Mouse (Mus musculus): ENCODE measurements at regions not wholly inside any gene's neighbourhood (a gene's known extent, or its start where the extent isn't known, plus 50 kb on each side); places are given as distances from the start of the nearest gene placed in this dataset.
"Not testable (repeated sequence)": the region's sequence is repeated elsewhere in the genome, so short reads cannot be mapped to it uniquely, and the experiment has no call there.

- no peak for DNase-seq (ENCODE audit: extremely low spot score in 1 of 2, low spot score in 2 of 2)
- Histone ChIP-seq H3K27ac (peak overlapping the region; percentile 86), H3K4me3 (peak overlapping the region; percentile 41)
- intact Hi-C loops (cut with DNase I), result no loop called here
- no peak for TF ChIP-seq CTCF (IDR thresholded peaks at IDR 0.05)
These were observed 731.2 kb upstream of the Ndn start for GRCm38 (mm10) chr7:61615156-61615555.

DNA sequence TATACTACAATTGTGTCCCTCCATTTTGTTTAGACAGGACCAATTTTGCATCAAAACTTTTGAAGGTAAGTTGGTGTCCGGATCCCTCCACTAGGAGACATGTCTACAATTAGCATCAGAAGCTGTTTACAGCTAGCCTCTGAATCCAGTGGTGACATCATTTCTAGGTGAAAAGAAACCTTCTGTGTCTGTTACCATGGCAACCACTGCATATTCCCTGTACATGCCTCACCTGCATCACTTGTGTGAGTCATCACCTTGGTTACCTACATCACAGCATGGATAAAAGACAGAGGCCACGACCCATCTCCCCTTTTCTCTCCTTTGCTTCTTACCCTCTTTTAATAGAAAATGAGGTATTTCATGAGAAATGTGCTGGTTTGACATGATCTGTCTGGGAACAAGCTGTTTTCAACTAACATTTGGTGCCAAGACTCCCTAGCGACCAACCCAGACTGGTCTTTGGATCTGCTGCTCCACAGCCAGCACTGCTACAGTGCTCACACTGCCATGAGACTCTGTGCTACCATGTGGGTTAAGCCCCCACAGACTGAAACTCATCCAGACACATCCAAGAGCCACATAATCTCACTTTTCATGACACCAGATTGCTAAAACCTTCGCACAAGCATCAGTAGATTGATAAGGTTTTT, 701.4 kb upstream of the Ndn start:
- Histone ChIP-seq H3K27ac (no peak overlapping the region), H3K4me3 (no peak overlapping the region)
- DNase-seq (ENCODE audit: extremely low spot score in 1 of 2, low spot score in 2 of 2), result no peak
- intact Hi-C loops (cut with DNase I), result no loop called here
- TF ChIP-seq CTCF (IDR thresholded peaks at IDR 0.05), result no peak

DNA sequence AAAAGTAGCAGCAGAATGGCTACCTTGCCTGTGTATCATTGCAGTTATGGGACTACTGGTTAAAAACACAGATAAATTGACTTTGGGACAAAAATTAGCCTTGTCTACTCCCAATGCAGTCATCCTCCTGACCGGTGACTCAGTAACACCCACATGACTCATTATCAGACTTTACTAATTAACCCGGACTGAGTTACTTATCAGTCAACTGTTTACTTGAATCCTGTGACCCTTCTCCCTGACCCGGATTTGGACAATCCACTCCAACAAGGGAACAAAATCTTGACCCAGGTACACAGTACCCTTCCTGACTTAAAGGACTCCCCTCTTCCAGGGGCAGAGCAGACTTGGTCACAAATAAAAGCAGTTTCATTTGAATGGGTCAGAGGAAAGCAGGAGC, 688.3 kb upstream of the Ndn start:
- Histone ChIP-seq H3K4me3 (no peak overlapping the region), H3K27ac (no peak overlapping the region)
- no peak for TF ChIP-seq CTCF (IDR thresholded peaks at IDR 0.05)
- no peak for DNase-seq (ENCODE audit: extremely low spot score in 1 of 2, low spot score in 2 of 2)
- intact Hi-C loops (cut with DNase I), result no loop called here

DNA sequence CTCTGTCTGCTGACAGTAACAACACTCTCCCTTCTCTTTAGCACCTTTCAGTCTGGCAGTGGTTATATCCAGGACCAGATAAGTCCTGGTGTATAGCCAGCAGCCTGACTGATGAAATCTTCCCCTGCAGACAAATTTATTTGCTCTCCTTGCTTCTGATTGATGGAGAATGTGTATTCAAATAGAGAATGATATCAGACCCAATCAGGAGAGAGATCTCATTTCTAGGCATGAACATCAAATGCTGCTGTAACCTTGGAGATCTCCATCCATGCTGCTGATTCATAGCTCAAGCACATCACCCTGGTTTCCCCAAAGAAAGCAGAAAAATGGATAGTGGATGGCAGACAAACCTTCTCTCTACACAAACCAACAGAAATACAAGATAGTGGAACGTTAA, 663.3 kb upstream of the Ndn start:
- H3K27ac ChIP-seq, result peak overlapping the region; percentile 59
- peak in 1 of 2 experiments; percentile 11 for DNase-seq (ENCODE audit: extremely low spot score in 1 of 2, low spot score in 2 of 2)
- TF ChIP-seq CTCF (IDR thresholded peaks at IDR 0.05), result no peak
- intact Hi-C loops (cut with DNase I), result loop anchor here (1.0 kb wide), 1 partner anchor 70 kb away; no protein-coding TSS in a partner anchor
- H3K4me3 ChIP-seq, result no peak overlapping the region

DNA sequence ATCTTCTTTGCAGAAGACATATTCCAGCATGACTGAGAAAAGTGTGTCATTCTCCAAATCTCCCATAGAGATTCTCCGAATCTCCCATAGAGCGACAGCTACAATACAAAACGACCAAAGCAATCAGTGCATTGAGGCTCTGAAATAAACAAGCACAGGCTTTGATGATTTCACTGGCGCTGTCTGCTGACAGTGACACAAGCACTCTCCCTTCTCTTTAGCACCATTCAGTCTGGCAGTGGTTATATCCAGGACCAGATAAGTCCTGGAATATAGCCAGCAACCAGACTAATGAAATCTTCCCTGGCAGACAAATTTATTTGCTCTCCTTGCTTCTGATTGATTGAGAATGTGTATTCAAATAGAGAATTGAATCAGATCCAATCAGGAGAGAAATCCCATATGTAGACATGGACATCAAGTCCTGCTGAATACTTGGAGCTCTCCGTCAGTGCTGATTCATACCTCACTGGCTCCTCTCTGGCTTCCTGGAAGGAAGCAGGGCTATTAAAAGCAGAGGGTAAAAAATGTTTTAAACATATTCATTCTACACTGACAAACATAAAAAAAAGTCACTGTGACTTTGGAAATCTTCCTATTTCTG, 661.2 kb upstream of the Ndn start:
- Histone ChIP-seq H3K27ac (peak overlapping the region; percentile 63), H3K4me3 (no peak overlapping the region)
- intact Hi-C loops (cut with DNase I), result no loop called here
- DNase-seq (ENCODE audit: extremely low spot score in 1 of 2, low spot score in 2 of 2), result no peak
- TF ChIP-seq CTCF (IDR thresholded peaks at IDR 0.05), result no peak

- peak overlapping the region; percentile 82 for H3K27ac ChIP-seq
- H3K4me3 ChIP-seq, result no peak overlapping the region
- intact Hi-C loops (cut with DNase I), result no loop called here
- no peak for DNase-seq (ENCODE audit: extremely low spot score in 1 of 2, low spot score in 2 of 2)
- TF ChIP-seq CTCF (IDR thresholded peaks at IDR 0.05), result no peak
These were observed 620.2 kb upstream of the Ndn start for GRCm38 (mm10) chr7:61726149-61726548.

DNA sequence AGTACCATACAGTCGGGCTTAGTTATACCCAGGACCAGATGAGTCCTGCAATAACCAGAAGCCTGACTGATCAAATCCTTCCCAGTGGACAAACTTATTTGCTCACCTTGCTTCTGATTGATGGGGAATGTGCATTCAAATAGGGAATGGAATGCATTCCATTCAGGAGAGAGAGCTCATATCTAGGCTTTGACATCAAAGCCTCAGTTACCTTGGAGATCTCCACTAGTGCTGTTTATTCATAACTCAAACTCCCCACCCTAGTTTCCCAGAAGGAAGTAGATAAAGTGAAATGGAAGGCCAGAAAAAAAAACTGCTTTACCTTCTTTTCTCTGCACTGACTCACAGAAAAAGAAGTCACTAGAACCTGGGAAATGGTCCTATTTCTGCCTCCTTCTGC, 608.9 kb upstream of the Ndn start:
- intact Hi-C loops (cut with DNase I), result no loop called here
- Histone ChIP-seq H3K4me3 (no peak overlapping the region), H3K27ac (no peak overlapping the region)
- TF ChIP-seq CTCF (IDR thresholded peaks at IDR 0.05), result no peak
- no peak for DNase-seq (ENCODE audit: extremely low spot score in 1 of 2, low spot score in 2 of 2)

GRCm38 (mm10) chr7:61739336-61739735, 607.0 kb upstream of the Ndn start:
- DNase-seq (ENCODE audit: extremely low spot score in 1 of 2, low spot score in 2 of 2); H3K4me3 ChIP-seq; intact Hi-C loops (cut with DNase I): not testable (repeated sequence)
- peak overlapping the region; percentile 75 for H3K27ac ChIP-seq

GRCm38 (mm10) chr7:61769826-61770225, 576.5 kb upstream of the Ndn start:
- DNase-seq (ENCODE audit: extremely low spot score in 1 of 2, low spot score in 2 of 2), result no peak
- intact Hi-C loops (cut with DNase I), result loop anchor here (5.0 kb wide), 2 partner anchors 73 to 313 kb away; no protein-coding TSS in a partner anchor
- Histone ChIP-seq H3K4me3 (no peak overlapping the region), H3K27ac (no peak overlapping the region)
- TF ChIP-seq CTCF (IDR thresholded peaks at IDR 0.05), result peak; percentile 61

GRCm38 (mm10) chr7:61790113-61790796, 556.1 kb upstream of the Ndn start:
- intact Hi-C loops (cut with DNase I), result no loop called here
- DNase-seq (ENCODE audit: extremely low spot score in 1 of 2, low spot score in 2 of 2), result peak in 1 of 2 experiments; percentile 16
- Histone ChIP-seq H3K4me3 (peak overlapping the region; percentile 16; the same call in 1 of the 2 replicates), H3K27ac (peak overlapping the region; percentile 87)
- TF ChIP-seq CTCF (IDR thresholded peaks at IDR 0.05), result no peak

- H3K27ac ChIP-seq, result peak overlapping the region; percentile 60; the same call in 1 of the 2 replicates
- intact Hi-C loops (cut with DNase I), result loop anchor here (1.0 kb wide), 1 partner anchor 40 kb away; no protein-coding TSS in a partner anchor
- DNase-seq (ENCODE audit: extremely low spot score in 1 of 2, low spot score in 2 of 2), result no peak
- no peak for TF ChIP-seq CTCF (IDR thresholded peaks at IDR 0.05)
- H3K4me3 ChIP-seq, result no peak overlapping the region
These were observed 509.5 kb upstream of the Ndn start for GRCm38 (mm10) chr7:61836827-61837226.

DNA sequence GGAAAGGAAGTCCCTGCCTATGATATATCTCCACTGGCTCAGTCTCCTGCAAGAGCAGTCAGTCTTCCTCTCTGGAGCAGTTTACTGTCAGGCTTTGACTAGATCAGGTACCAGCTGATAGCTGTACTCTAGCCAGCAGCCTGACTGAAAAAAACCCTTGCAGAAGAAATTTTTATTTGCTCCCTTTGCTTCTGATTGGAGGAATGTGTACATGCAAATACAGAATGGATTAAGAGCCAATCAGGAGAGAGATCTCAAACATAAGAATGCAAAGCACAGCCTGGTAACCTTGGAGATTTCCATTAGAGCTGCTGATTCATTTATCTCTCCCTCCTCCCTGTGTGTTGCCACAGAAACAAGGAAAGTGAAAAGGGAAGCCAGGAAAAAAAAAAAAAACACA, 509.1 kb upstream of the Ndn start:
- TF ChIP-seq CTCF (IDR thresholded peaks at IDR 0.05), result no peak
- intact Hi-C loops (cut with DNase I), result loop anchor here (1.0 kb wide), 1 partner anchor 40 kb away; no protein-coding TSS in a partner anchor
- Histone ChIP-seq H3K27ac (peak overlapping the region; percentile 60; the same call in 1 of the 2 replicates), H3K4me3 (no peak overlapping the region)
- DNase-seq (ENCODE audit: extremely low spot score in 1 of 2, low spot score in 2 of 2), result peak; percentile 12 to 28
